In genomic region chr17:44352142-44352541, GRCm38 (mm10) we compare ENCODE assay signal across 18 mouse cellular contexts.
DNase-seq lines count a peak whose midpoint lies in the region; ATAC-seq and TF ChIP-seq lines count a peak whose summit lies in the region.
"Had no signal": no experiment of that assay in that cellular context is flagged by ENCODE, and none has a peak within 500 bp of the region (broad histone marks: within the 10 kb centered on the region; RNA-seq: fewer than 3 reads in every experiment).

No protein-coding gene starts in this region.

- no peaks in the 10 kb centered on the region for H3K9me3 ChIP-seq in embryonic facial prominence, embryonic 11.5 days (replicated peaks; ENCODE audit: control insufficient read depth, low read length)
- peaks cover 7% of the 10 kb centered on the region; the same call in 1 of the 2 replicates for H3K9me3 ChIP-seq in embryonic facial prominence, embryonic 10.5 days
- H3K9me3 ChIP-seq in neural tube, embryonic 12.5 days = no peaks in the 10 kb centered on the region
- H3K9me3 ChIP-seq in neural tube, embryonic 15.5 days (replicated peaks) = no peaks in the 10 kb centered on the region
- no peaks in the 10 kb centered on the region for H3K9me3 ChIP-seq in hindbrain, embryonic 13.5 days
- H3K9me3 ChIP-seq in midbrain, embryonic 15.5 days = no peaks in the 10 kb centered on the region
- H3K9me3 ChIP-seq: embryonic facial prominence, embryonic 12.5 days had no signal

- H3K4me2 ChIP-seq in embryonic facial prominence, embryonic 11.5 days (ENCODE audit: low read depth, low read length) = no peak overlapping the region
- 0 out of 2 replicates have a peak overlapping the region, but pooled peaks have one; percentile 25 for H3K4me2 ChIP-seq in neural tube, embryonic 12.5 days (replicated peaks)
- H3K4me2 ChIP-seq in neural tube, embryonic 15.5 days = no peak overlapping the region
- peak overlapping the region; percentile 24; the same call in 1 of the 2 replicates for H3K4me2 ChIP-seq in hindbrain, embryonic 13.5 days
- H3K4me2 ChIP-seq in midbrain, embryonic 15.5 days = peak overlapping the region; percentile 7; the same call in 1 of the 2 replicates
- H3K4me2 ChIP-seq: embryonic facial prominence, embryonic 12.5 days; heart, embryonic 11.5 days; midbrain, embryonic 12.5 days had no signal

- TF ChIP-seq CTCF in lung, adult 2 months (IDR thresholded peaks at IDR 0.05; ENCODE audit: insufficient read depth, low read length) = no peak

- no peaks in the 10 kb centered on the region for H3K4me1 ChIP-seq in embryonic facial prominence, embryonic 11.5 days (ENCODE audit: control insufficient read depth, insufficient read depth, low read length)
- peaks cover 22% of the 10 kb centered on the region for H3K4me1 ChIP-seq in embryonic facial prominence, embryonic 10.5 days
- peaks cover 9% of the 10 kb centered on the region for H3K4me1 ChIP-seq in neural tube, embryonic 12.5 days
- peaks cover 5% of the 10 kb centered on the region for H3K4me1 ChIP-seq in neural tube, embryonic 15.5 days
- H3K4me1 ChIP-seq in hindbrain, embryonic 13.5 days (replicated peaks) = peaks cover 10% of the 10 kb centered on the region
- 0 out of 2 replicates have a peak, but pooled peaks cover 6% of the 10 kb centered on the region for H3K4me1 ChIP-seq in midbrain, embryonic 15.5 days
- no peaks in the 10 kb centered on the region for H3K4me1 ChIP-seq in lung, adult 2 months (ENCODE audit: control insufficient read depth, insufficient read depth, low read length)

- H3K27me3 ChIP-seq in embryonic facial prominence, embryonic 11.5 days (ENCODE audit: control insufficient read depth, insufficient read depth, low read length) = no peaks in the 10 kb centered on the region
- H3K27me3 ChIP-seq in embryonic facial prominence, embryonic 10.5 days (replicated peaks; ENCODE audit: low read depth, poor library complexity, severe bottlenecking) = peaks cover 11% of the 10 kb centered on the region
- H3K27me3 ChIP-seq in neural tube, embryonic 12.5 days (replicated peaks) = no peaks in the 10 kb centered on the region
- 0 out of 2 replicates have a peak, but pooled peaks cover 4% of the 10 kb centered on the region for H3K27me3 ChIP-seq in neural tube, embryonic 15.5 days (replicated peaks)
- H3K27me3 ChIP-seq in hindbrain, embryonic 13.5 days = peaks cover 7% of the 10 kb centered on the region; the same call in 1 of the 2 replicates
- no peaks in the 10 kb centered on the region; the same call in 1 of the 2 replicates for H3K27me3 ChIP-seq in midbrain, embryonic 15.5 days (replicated peaks)
- H3K27me3 ChIP-seq: embryonic facial prominence, embryonic 12.5 days; midbrain, embryonic 12.5 days had no signal

- no peaks in the 10 kb centered on the region for H3K36me3 ChIP-seq in embryonic facial prominence, embryonic 11.5 days (replicated peaks; ENCODE audit: control insufficient read depth, insufficient read depth, low read depth, low read length)
- no peaks in the 10 kb centered on the region for H3K36me3 ChIP-seq in embryonic facial prominence, embryonic 10.5 days (replicated peaks)
- H3K36me3 ChIP-seq in neural tube, embryonic 12.5 days = no peaks in the 10 kb centered on the region
- no peaks in the 10 kb centered on the region for H3K36me3 ChIP-seq in neural tube, embryonic 15.5 days
- H3K36me3 ChIP-seq in hindbrain, embryonic 13.5 days = no peaks in the 10 kb centered on the region
- H3K36me3 ChIP-seq in midbrain, embryonic 15.5 days (replicated peaks) = no peaks in the 10 kb centered on the region
- H3K36me3 ChIP-seq: embryonic facial prominence, embryonic 12.5 days; midbrain, embryonic 12.5 days had no signal

- no peak for DNase-seq in embryonic facial prominence, embryonic 11.5 days (ENCODE audit: low spot score)
- DNase-seq in embryonic facial prominence, embryonic 10.5 days (ENCODE audit: low spot score) = no peak
- DNase-seq in spleen, adult 12 weeks (ENCODE audit: low spot score) = no peak
- DNase-seq in lung, adult 2 months = no peak
- DNase-seq: adrenal gland, postnatal 10 days; cerebellum, adult 8-10 months; right cerebral cortex, postnatal 14 days; thymus, postnatal 14 days had no signal

- no peak for TF ChIP-seq POLR2A in lung, adult 2 months (IDR thresholded peaks at IDR 0.05; ENCODE audit: borderline replicate concordance, extremely low read depth, low read depth, low read length)

- 0 out of 2 replicates have a peak, but pooled peaks have one; percentile 5 for ATAC-seq in embryonic facial prominence, embryonic 11.5 days (replicated peaks; ENCODE audit: insufficient number of reproducible peaks, low FRiP score, low TSS enrichment, low read depth)
- no peak; the same call in 1 of the 2 replicates for ATAC-seq in neural tube, embryonic 12.5 days (ENCODE audit: low FRiP score, low read depth)
- ATAC-seq in neural tube, embryonic 15.5 days (ENCODE audit: low FRiP score) = no peak
- ATAC-seq in hindbrain, embryonic 13.5 days (ENCODE audit: low FRiP score) = no peak
- ATAC-seq in midbrain, embryonic 15.5 days (replicated peaks) = no peak
- ATAC-seq: intestine, postnatal 0 days; lung, postnatal 0 days had no signal

- no peak overlapping the region for H3K9ac ChIP-seq in embryonic facial prominence, embryonic 11.5 days (replicated peaks; ENCODE audit: low read length)
- no peak overlapping the region for H3K9ac ChIP-seq in neural tube, embryonic 12.5 days
- no peak overlapping the region for H3K9ac ChIP-seq in neural tube, embryonic 15.5 days (replicated peaks)
- H3K9ac ChIP-seq in hindbrain, embryonic 13.5 days = 0 out of 2 replicates have a peak overlapping the region, but pooled peaks have one; percentile 20
- no peak overlapping the region for H3K9ac ChIP-seq in midbrain, embryonic 15.5 days
- H3K9ac ChIP-seq: embryonic facial prominence, embryonic 12.5 days; midbrain, embryonic 12.5 days had no signal

- H3K27ac ChIP-seq in embryonic facial prominence, embryonic 11.5 days (replicated peaks; ENCODE audit: low read depth, low read length) = no peak overlapping the region
- H3K27ac ChIP-seq in embryonic facial prominence, embryonic 10.5 days (replicated peaks) = no peak overlapping the region
- no peak overlapping the region for H3K27ac ChIP-seq in neural tube, embryonic 12.5 days
- no peak overlapping the region for H3K27ac ChIP-seq in neural tube, embryonic 15.5 days (replicated peaks)
- no peak overlapping the region; the same call in 1 of the 2 replicates for H3K27ac ChIP-seq in hindbrain, embryonic 13.5 days
- no peak overlapping the region for H3K27ac ChIP-seq in midbrain, embryonic 15.5 days
- H3K27ac ChIP-seq: embryonic facial prominence, embryonic 12.5 days; layer of hippocampus, adult 2 months; midbrain, embryonic 12.5 days had no signal

- H3K4me3 ChIP-seq in embryonic facial prominence, embryonic 11.5 days (ENCODE audit: low read depth, low read length) = no peak overlapping the region
- H3K4me3 ChIP-seq in embryonic facial prominence, embryonic 10.5 days = no peak overlapping the region
- no peak overlapping the region for H3K4me3 ChIP-seq in neural tube, embryonic 12.5 days
- no peak overlapping the region for H3K4me3 ChIP-seq in neural tube, embryonic 15.5 days (replicated peaks)
- H3K4me3 ChIP-seq in hindbrain, embryonic 13.5 days = no peak overlapping the region
- H3K4me3 ChIP-seq in midbrain, embryonic 15.5 days = no peak overlapping the region
- no peak overlapping the region for H3K4me3 ChIP-seq in lung, adult 2 months (replicated peaks; ENCODE audit: extremely low read depth, low read depth, low read length)
- H3K4me3 ChIP-seq: embryonic facial prominence, embryonic 12.5 days; layer of hippocampus, adult 2 months; midbrain, embryonic 12.5 days had no signal

- 82% methylated on average over 13 of the region's 13 CpGs for whole genome bisulfite sequencing in embryonic facial prominence, embryonic 11.5 days
- 80% methylated on average over 13 of the region's 13 CpGs for WGBS in embryonic facial prominence, embryonic 10.5 days
- 73% methylated on average over 13 of the region's 13 CpGs for WGBS in neural tube, embryonic 12.5 days
- 64% methylated on average over 13 of the region's 13 CpGs for WGBS in neural tube, embryonic 15.5 days
- WGBS in hindbrain, embryonic 13.5 days = 50% methylated on average over 13 of the region's 13 CpGs
- WGBS in midbrain, embryonic 15.5 days = 69% methylated on average over 13 of the region's 13 CpGs
- WGBS in lung, adult 2 months = 92% methylated on average over 13 of the region's 13 CpGs

Comparison
In these comparisons a context has a peak if more than half of its experiments do, and no peak if none do; other contexts are left out.
1. H3K4me2 ChIP-seq: peak in neural tube, embryonic 12.5 days (single experiment), hindbrain, embryonic 13.5 days (single experiment) and midbrain, embryonic 15.5 days (single experiment); none in embryonic facial prominence, embryonic 11.5 days (single experiment) and neural tube, embryonic 15.5 days (single experiment).